Mouse (Mus musculus) urinary bladder, postnatal 10 days (tissue): ENCODE results near the gene Pcbp3.

Experiments used
- DNase-seq: peaks from one replicate; pipeline ENCODE4 v3.0.0; 2022; ENCODE audit warnings: low spot score

Gene Pcbp3

GRCm38 (mm10) chr10:76846480-76846879 is 115.2 kb downstream of the Pcbp3 start:
- DNase-seq = no peak

DNA sequence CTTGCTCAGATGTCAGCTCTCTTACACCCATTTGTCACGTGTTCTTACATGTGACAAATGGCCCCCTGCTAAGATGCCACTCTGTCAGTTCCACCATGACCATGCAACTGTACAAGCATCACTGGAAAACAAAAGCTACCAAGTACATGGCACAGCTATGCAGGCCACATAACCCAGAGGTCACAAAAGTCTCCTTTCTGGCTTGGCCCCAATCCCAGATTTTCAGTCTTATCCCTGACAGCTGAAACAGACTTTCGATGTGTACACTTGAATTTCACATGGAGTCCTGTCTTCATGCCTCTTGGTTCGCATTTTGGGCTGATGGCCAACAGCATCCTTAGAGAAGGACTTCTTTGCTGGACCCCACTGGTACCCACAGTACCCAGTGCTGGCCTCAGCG is 116.8 kb downstream of the Pcbp3 start:
- DNase-seq = no peak

DNA sequence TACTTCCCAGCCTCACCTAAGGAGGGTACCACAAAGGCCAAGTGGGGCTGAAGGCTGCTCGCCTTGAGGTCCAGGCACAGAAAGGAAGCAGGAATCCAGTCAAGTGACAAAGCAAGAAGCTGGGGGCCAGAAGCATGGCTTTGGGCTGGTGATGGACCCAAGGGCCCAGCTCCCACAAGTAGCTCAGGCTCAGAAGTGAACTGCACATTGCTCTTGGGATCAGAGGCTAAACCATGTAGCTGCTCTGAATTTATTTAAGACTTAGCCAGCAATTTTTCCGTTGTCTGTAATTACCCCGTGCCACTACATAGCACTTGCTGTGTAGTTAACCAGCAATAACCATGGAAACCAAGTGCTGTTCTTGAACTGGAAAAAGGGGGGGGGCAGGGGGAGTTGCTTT is 117.3 kb downstream of the Pcbp3 start:
- DNase-seq = no peak

GRCm38 (mm10) chr10:76842087-76842486 is 119.6 kb downstream of the Pcbp3 start:
- DNase-seq = no peak

- no peak for DNase-seq
Measured at GRCm38 (mm10) chr10:76841220-76841619, 120.5 kb downstream of the Pcbp3 start.

GRCm38 (mm10) chr10:76840566-76840965 is 121.1 kb downstream of the Pcbp3 start:
- no peak for DNase-seq

DNA sequence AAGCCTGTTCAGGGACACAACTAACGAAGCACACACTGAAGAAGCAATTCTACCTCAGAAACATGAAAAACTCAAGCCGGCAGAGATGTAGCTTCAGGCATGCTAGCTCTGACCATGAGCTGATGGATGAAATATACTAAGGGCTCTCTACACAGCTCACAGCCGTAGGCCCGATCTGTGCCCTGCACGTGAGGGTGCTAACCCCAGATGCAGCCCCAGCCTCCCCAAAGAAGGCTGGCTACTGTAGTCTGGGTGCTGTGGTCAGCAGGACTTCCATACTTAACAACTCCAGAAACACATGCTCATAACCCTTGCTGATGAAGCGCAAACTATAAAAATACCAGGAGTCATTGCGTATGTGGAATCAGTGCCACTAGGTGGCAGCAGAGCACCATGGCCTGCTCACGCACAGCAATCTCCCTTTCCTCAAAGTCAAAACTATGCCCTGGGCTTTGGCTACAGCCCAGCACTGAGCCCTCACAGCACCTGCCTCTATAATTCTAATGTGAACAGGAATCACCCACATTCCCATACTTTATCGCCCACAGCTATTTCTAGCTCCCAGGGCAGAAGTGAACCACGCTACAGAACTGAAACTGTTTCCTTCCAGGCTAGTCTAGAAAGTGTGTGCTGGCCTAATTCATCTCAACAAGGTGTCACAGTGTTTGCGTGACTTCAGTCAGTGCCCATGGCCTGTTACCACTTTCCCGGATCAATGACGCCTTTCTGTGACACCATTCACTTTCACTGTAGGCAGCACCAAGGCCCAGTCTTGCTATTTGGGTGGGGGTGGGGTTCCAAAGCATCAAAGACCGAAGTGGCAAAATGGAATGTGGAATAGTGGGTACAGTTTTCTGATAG is 126.0 kb downstream of the Pcbp3 start:
- DNase-seq = peak; percentile 26

DNA sequence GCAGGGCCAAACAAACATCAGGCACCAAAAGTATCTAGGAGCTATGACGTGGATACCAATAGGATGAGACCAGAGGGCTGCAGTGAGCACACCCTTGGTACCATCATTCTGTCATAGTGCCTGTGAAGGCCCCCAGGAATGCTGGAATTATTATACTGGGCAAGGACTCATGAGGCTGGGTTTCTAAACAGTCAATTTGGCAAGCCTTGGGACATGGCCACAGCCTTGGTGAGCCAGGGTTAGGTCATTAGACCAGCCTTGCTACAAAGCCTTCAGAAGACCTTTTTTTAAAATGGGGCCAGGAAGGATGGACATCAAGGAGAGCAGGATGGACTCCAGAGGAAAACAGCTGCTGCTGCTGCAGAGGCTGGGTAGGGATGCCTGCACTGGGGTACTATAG is 128.8 kb downstream of the Pcbp3 start:
- no peak for DNase-seq

- DNase-seq = no peak
Measured at GRCm38 (mm10) chr10:76831915-76832314, 129.8 kb downstream of the Pcbp3 start.

- no peak for DNase-seq
Measured at GRCm38 (mm10) chr10:76831151-76831550, 130.5 kb downstream of the Pcbp3 start.

DNA sequence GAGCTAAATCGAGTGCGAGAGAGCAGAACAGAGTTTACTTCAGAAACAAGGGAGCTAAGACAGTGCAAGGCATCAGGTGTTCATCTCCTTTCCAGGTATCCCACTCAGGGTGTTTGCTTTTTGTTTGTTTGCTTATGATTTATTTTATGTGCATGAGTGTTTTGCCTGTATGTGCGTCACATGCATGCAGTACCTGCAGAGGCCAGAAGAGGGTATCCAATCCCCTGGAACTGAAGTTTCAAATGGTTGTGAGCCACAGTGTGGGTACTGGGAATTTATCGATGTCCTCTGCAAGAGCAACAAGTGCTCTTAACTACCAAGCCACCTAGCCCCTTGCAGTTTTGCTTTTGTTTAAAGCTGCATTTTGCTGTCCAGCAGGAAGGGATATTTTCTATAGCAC is 132.8 kb downstream of the Pcbp3 start:
- no peak for DNase-seq

DNA sequence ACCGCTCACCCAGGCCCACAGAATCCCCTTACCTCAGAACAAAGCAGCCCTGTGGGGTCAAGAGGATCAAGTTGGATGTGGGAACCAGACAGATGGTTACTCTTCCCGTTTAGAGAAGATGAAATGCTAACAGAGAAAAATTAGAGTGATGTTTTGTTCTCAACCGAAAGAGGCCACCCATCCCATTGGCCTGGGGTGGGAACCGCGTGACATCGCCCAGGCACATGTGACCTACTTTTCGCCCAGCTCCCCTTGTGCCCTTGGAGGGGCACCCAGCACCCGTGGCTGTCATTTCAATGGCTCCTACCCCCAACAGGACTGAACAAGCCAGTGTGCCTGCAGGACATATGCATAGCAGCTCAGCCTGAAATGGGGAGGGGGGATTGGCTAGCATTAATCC is 139.0 kb downstream of the Pcbp3 start:
- no peak for DNase-seq

GRCm38 (mm10) chr10:76819321-76819720 is 142.4 kb downstream of the Pcbp3 start:
- no peak for DNase-seq

GRCm38 (mm10) chr10:76818337-76818736 is 143.3 kb downstream of the Pcbp3 start:
- DNase-seq = no peak

DNA sequence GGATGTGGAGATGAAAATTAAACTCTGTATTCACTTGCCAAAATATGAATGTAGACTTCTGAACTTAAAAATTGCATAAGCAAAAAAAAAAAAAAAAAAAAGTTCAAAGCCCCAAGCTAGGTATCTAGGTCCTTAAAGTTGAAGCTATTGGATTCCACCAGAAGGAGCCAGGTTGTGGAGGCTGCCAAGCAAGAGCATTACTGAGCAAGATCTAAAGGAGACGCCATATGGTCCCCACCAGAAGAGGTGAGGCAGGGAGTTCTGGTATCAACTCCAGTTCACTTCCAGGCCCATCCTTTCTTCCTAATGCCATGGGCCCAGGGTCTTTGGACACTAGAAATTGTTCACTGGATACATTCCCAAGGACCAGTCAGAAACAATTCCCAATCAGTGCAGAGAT is 144.8 kb downstream of the Pcbp3 start:
- DNase-seq = no peak

DNA sequence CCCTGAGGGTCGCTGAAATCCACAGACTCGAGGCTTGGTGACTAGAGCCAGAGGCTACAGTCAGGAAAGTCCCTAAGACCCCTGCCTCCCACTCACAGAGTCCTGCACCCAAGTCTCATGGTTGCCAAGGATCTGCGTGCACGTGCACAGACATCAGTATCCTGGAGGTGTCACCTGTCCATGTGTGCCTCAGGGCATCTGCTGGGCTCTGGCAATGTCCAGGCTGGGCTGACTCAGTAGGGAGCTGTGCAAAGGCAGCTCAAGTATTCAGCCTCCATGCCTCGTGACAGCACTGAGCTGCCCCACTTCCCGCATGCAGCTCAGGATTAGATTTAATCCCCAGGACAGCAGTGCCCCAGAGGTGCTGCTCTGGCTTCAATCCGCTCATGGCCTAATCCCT is 145.3 kb downstream of the Pcbp3 start:
- no peak for DNase-seq

- no peak for DNase-seq
Measured at GRCm38 (mm10) chr10:76815481-76815880, 146.2 kb downstream of the Pcbp3 start.

- no peak for DNase-seq
Measured at GRCm38 (mm10) chr10:76814811-76815210, 146.9 kb downstream of the Pcbp3 start.

DNA sequence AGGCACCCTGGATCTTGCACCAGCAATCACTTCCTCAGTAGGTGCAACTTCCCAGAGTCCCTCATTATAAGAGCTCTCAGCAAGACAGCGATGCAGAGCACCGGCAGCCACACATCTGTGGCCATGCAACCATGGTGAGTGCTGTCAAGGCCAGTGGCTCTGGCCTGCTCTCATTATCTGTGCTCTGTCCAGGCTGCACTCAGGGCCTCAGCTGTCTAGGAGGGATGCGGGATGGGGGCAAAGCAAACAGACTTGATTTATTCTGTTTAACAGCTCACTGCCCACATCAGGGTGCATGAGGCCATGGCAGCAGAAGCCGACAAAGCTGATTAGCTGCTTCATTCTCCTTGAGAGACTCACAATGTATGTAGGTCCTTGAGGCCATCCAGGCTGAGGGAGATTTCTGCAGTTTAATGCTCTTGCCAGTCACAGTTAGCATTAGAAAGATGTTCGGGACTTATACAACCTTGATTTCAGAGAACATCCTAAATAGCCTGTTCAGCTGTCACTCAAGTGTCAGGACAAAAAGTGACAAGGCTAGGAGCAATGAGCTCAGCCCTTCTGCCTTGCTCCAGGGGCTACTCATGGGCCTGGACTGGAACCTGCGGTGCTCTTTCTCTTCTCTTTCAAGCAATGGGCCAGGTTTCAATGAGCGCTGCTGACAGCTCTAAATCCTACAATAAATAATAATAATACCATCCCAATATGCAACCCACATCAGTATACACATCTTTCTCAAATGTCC is 151.6 kb downstream of the Pcbp3 start:
- DNase-seq = no peak

DNA sequence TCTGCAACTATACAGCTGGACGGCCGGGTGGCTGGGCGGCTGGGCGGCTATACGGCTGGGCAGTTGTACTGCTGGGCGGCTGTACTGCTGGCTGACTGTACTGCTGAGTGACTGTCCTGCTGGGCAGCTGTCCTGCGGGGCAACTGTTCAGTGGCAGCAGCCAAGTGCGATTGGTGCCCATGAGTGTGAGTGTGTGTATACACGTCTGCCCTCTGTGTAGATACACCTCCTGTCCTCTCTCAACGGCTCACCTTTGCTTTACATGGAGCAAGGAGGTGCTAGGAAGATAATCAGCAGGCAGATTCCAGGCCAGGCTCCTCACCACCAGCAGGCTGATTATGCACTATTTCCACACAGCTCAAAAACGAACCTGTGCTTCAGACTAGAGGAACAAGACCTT is 152.2 kb downstream of the Pcbp3 start:
- DNase-seq = no peak

- no peak for DNase-seq
Measured at GRCm38 (mm10) chr10:76808446-76809400, 153.0 kb downstream of the Pcbp3 start.

GRCm38 (mm10) chr10:76802500-76802885 is 159.2 kb downstream of the Pcbp3 start:
- DNase-seq = no peak
